Mouse (Mus musculus) lung, postnatal 36 days (tissue): ENCODE results near the gene 4930507D05Rik.
"Not testable (repeated sequence)": the region's sequence is repeated elsewhere in the genome, so short reads cannot be mapped to it uniquely, and the experiment has no call there.

Experiments used
- DNase-seq: peaks from one replicate; pipeline ENCODE4 v3.0.0; 2022; ENCODE audit warnings: mixed read lengths

Gene 4930507D05Rik

DNA sequence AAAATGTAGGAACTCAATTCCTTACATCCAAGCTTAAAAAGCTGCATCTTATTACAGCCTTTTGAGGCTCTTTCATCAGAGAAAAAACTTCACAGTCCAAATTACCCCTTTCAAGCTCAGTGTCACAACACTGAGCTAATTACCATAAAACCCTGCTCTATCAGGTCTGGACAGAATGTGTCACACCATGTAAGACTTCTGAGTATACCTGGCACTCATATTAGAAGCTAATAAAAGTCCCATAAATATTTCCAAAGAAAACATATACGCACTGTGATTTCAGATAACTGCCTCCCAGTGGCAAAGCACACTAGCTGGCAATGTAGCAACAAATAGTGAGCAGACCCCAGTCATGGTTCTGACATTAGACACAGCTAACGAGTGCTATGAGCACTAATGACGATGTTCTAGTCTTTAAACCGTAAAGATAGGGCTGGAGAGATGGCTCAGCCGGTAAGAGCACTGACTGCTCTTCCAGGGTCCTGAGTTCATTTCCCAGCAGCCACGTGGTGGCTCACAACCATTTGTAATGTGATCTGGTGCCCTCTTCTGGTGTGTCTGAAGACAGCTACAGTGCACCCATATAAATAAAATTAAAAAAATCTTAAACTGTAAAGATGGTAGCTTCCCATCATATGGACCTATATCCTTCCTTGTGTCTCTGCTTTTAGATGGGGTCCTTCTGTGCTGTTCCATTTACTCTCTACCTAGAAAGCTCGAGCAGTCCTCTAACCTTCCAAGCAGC, 32.0 kb downstream of the 4930507D05Rik start:
- DNase-seq, result no peak

- DNase-seq, result peak; percentile 51
Measured at GRCm38 (mm10) chr10:62485878-62486582, 36.7 kb downstream of the 4930507D05Rik start.

- DNase-seq, result peak; percentile 99
Measured at GRCm38 (mm10) chr10:62486618-62487415, 37.5 kb downstream of the 4930507D05Rik start, which contains the start of gene Vps26a. Vps26a (minus strand) TSS chr10:62486805.

- DNase-seq, result peak; percentile 79
Measured at GRCm38 (mm10) chr10:62488266-62488665, 39.0 kb downstream of the 4930507D05Rik start.

- DNase-seq, result not testable (repeated sequence)
Measured at GRCm38 (mm10) chr10:62491681-62492080, 42.4 kb downstream of the 4930507D05Rik start.

GRCm38 (mm10) chr10:62500088-62500915, 51.0 kb downstream of the 4930507D05Rik start:
- peak; percentile 78 for DNase-seq
